Mouse (Mus musculus): ENCODE measurements at regions not wholly inside any gene's neighbourhood (a gene's known extent, or its start where the extent isn't known, plus 50 kb on each side); places are given as distances from the start of the nearest gene placed in this dataset.

DNA sequence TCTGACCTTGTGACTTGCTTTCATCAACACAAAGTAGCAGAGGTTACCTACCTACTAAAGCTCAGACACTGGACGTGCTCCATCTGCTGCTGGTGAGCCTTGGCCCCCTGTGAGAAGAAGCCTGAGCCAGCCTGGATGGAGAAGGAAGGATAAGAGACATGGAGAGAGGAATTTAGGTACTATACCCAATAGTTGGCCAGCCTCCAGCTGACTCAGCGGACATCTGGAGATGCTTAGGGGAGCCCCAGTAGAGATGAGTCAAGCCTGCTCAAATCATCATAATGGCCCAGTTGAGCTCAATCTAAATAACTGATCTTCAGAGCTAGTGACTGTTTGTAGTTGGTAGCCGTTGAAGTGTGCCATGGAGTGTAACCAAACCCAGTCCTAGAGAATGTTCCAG lies 53.7 kb upstream of the Ripply2 start:
- Histone ChIP-seq H3K4me1 (ENCODE audit: insufficient read depth) (no peaks in the 10 kb centered on the region), H3K27ac (ENCODE audit: low read depth) (no peak overlapping the region), H3K27me3 (ENCODE audit: insufficient read depth, low read length) (no peaks in the 10 kb centered on the region), H3K9me3 (ENCODE audit: low read length) (no peaks in the 10 kb centered on the region), H3K9ac (replicated peaks) (no peak overlapping the region), H3K4me3 (ENCODE audit: low read depth, low read length) (no peak overlapping the region), H3K4me2 (ENCODE audit: low read depth, low read length) (no peak overlapping the region), H3K36me3 (replicated peaks; ENCODE audit: insufficient read depth, low read length) (no peaks in the 10 kb centered on the region)
- TF ChIP-seq CTCF (IDR thresholded peaks at IDR 0.05; ENCODE audit: low read depth) (no peak), EP300 (IDR thresholded peaks at IDR 0.05; ENCODE audit: low read depth) (no peak)
- WGBS (ENCODE audit: insufficient replicate concordance) = 74% methylated on average over 3 of the region's 3 CpGs
- ATAC-seq = no peak
- no peak for DNase-seq

DNA sequence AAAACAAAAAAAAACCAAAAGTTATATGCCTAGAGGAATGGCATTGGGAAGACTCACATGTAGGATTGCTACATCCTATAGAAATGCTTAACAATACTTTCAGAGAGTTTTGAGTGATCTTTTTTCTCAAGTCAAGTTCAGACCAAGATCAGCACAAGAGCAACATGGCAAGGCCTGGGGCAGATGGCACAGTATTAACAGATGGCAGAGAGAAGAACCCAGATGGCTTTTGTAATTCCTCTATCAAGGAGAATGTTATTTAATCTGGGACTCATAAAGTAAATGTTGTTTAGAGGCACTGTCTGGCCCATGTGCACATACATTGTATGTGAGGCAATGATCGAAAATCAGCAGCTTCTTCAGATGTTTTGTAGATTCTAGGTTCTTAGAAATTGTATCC lies 58.3 kb upstream of the Ripply2 start:
- 67% methylated on average over 1 of the region's 1 CpGs for WGBS (ENCODE audit: insufficient replicate concordance)

DNA sequence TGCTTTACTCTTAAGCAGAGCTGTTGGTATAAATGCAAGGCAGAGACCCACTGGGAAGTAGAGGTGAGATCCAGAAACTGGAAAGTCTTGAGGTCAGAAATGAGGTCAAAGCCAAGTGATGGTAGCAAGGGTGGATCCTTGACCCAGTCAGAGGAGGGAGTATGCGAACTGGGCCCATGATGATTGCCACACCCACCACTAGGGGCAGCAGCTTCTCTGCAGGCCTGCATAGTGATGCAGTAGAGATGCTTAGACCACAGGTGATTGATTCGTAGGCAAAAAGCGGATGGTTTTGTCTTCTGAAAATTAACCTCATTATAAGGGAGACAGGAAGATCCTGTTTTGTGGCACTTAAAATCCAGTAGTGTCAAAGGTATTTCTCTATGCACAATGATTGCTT lies 59.6 kb upstream of the Ripply2 start:
- TF ChIP-seq EP300 (IDR thresholded peaks at IDR 0.05; ENCODE audit: low read depth) (no peak), CTCF (IDR thresholded peaks at IDR 0.05; ENCODE audit: low read depth) (peak; percentile 44)
- 77% methylated on average over 3 of the region's 3 CpGs for WGBS (ENCODE audit: insufficient replicate concordance)
- no peaks in the 10 kb centered on the region for H3K36me3 ChIP-seq (replicated peaks; ENCODE audit: insufficient read depth, low read length)
- H3K4me3 ChIP-seq (ENCODE audit: low read depth, low read length) = no peak overlapping the region
- H3K27me3 ChIP-seq (ENCODE audit: insufficient read depth, low read length) = no peaks in the 10 kb centered on the region
- no peak overlapping the region for H3K9ac ChIP-seq (replicated peaks)
- no peaks in the 10 kb centered on the region for H3K9me3 ChIP-seq (ENCODE audit: low read length)
- no peak overlapping the region for H3K4me2 ChIP-seq (ENCODE audit: low read depth, low read length)
- DNase-seq = no peak
- H3K4me1 ChIP-seq (ENCODE audit: insufficient read depth) = no peaks in the 10 kb centered on the region; the same call in 1 of the 2 replicates
- no peak for ATAC-seq
- no peak overlapping the region for H3K27ac ChIP-seq (ENCODE audit: low read depth)

More for the DNA sequence above, 58.3 kb upstream of the Ripply2 start:
- no peaks in the 10 kb centered on the region for H3K27me3 ChIP-seq (ENCODE audit: insufficient read depth, low read length)
- no peak overlapping the region for H3K27ac ChIP-seq (ENCODE audit: low read depth)
- no peaks in the 10 kb centered on the region for H3K9me3 ChIP-seq (ENCODE audit: low read length)
- no peaks in the 10 kb centered on the region for H3K36me3 ChIP-seq (replicated peaks; ENCODE audit: insufficient read depth, low read length)
- ATAC-seq (no peak), DNase-seq (no peak)
- H3K4me1 ChIP-seq (ENCODE audit: insufficient read depth) = no peaks in the 10 kb centered on the region
- no peak overlapping the region for H3K4me3 ChIP-seq (ENCODE audit: low read depth, low read length)
- no peak overlapping the region for H3K9ac ChIP-seq (replicated peaks)
- TF ChIP-seq CTCF (IDR thresholded peaks at IDR 0.05; ENCODE audit: low read depth) (no peak), EP300 (IDR thresholded peaks at IDR 0.05; ENCODE audit: low read depth) (no peak)
- no peak overlapping the region for H3K4me2 ChIP-seq (ENCODE audit: low read depth, low read length)

DNA sequence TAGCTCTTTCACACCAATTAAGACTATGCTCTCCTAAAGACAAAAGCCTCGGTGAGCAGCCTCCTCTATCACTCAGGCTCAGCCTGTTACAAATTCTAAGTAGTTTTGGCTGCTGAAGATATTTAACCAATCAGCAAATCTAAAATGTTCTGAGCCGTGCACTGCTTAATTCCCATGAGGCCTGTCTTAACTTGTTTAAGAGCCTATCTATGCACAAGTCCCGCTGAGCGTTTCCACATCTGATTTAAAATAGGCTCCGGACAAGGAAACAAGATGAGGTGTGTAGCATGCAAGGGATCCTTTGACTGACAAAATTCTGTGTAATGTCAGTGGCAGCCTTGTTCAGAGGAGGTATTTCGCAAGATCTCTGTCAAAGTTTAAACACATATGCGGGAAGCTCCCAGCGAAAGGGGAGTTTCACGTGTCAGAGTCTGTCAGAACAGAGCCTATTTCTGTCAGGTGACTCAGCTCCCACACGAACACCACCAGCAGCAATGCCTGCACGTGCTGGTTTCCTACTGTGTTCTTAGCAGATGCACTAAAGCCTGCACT lies 63.3 kb upstream of the Ripply2 start:
- DNase-seq (peak; percentile 28), ATAC-seq (peak; percentile 94)
- TF ChIP-seq EP300 (IDR thresholded peaks at IDR 0.05; ENCODE audit: low read depth) (no peak), CTCF (IDR thresholded peaks at IDR 0.05; ENCODE audit: low read depth) (no peak)
- Histone ChIP-seq H3K27me3 (ENCODE audit: insufficient read depth, low read length) (no peaks in the 10 kb centered on the region), H3K36me3 (replicated peaks; ENCODE audit: insufficient read depth, low read length) (no peaks in the 10 kb centered on the region), H3K4me3 (ENCODE audit: low read depth, low read length) (no peak overlapping the region), H3K4me2 (ENCODE audit: low read depth, low read length) (no peak overlapping the region), H3K27ac (ENCODE audit: low read depth) (no peak overlapping the region), H3K9ac (replicated peaks) (no peak overlapping the region), H3K9me3 (ENCODE audit: low read length) (no peaks in the 10 kb centered on the region), H3K4me1 (ENCODE audit: insufficient read depth) (no peaks in the 10 kb centered on the region; the same call in 1 of the 2 replicates)
- 38% methylated on average over 11 of the region's 11 CpGs for WGBS (ENCODE audit: insufficient replicate concordance)

DNA sequence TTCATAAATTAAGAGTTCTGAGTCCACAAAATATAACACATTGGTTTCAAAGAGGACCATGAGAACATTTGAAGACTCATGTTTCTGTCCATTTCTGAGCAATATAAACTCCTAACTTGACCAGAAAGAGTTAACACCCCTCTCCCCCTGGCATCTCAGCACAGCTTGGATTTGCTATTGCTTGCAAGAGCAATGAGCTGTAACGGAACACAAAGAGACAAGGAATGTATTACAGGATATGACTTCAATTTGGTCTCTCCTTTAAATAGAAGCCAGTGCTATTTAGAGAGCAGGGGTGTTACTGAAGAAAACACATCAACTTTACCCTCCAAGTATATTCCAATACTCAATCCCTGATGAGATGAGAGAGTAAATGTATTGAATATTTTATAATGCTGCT lies 65.5 kb upstream of the Ripply2 start:
- H3K4me1 ChIP-seq (ENCODE audit: insufficient read depth) = no peaks in the 10 kb centered on the region; the same call in 1 of the 2 replicates
- no peak overlapping the region for H3K27ac ChIP-seq (ENCODE audit: low read depth)
- DNase-seq (no peak), ATAC-seq (no peak)
- no peak overlapping the region for H3K9ac ChIP-seq (replicated peaks)
- TF ChIP-seq EP300 (IDR thresholded peaks at IDR 0.05; ENCODE audit: low read depth) (no peak), CTCF (IDR thresholded peaks at IDR 0.05; ENCODE audit: low read depth) (no peak)
- H3K36me3 ChIP-seq (replicated peaks; ENCODE audit: insufficient read depth, low read length) = no peaks in the 10 kb centered on the region
- 38% methylated on average over 1 of the region's 1 CpGs for WGBS (ENCODE audit: insufficient replicate concordance)
- H3K4me3 ChIP-seq (ENCODE audit: low read depth, low read length) = no peak overlapping the region
- H3K9me3 ChIP-seq (ENCODE audit: low read length) = no peaks in the 10 kb centered on the region
- no peak overlapping the region for H3K4me2 ChIP-seq (ENCODE audit: low read depth, low read length)
- H3K27me3 ChIP-seq (ENCODE audit: insufficient read depth, low read length) = no peaks in the 10 kb centered on the region

DNA sequence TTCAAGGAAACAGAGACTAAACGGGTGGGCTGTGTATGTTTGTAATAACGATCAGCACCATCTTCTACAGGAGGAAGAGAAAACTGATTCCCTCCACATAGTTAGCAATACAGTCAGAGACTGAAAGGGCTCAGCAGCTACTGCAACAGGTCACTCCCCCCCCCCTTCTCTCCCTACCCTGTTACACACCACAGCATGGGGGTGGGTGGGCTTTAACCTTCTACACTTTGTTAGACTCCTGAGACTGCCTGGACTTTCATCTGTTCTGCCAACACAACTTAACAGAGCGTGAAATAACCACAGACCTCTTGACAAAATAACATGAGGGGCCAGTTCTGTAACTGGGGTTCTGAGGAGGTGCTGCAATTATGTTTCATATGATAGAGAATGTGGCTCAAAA lies 50.7 kb upstream of the Snap91 start:
- Histone ChIP-seq H3K9ac (replicated peaks) (no peak overlapping the region), H3K36me3 (replicated peaks; ENCODE audit: insufficient read depth, low read length) (no peaks in the 10 kb centered on the region), H3K4me3 (ENCODE audit: low read depth, low read length) (no peak overlapping the region), H3K27me3 (ENCODE audit: insufficient read depth, low read length) (no peaks in the 10 kb centered on the region), H3K9me3 (ENCODE audit: low read length) (no peaks in the 10 kb centered on the region), H3K4me1 (ENCODE audit: insufficient read depth) (no peaks in the 10 kb centered on the region), H3K4me2 (ENCODE audit: low read depth, low read length) (no peak overlapping the region), H3K27ac (ENCODE audit: low read depth) (no peak overlapping the region)
- ATAC-seq (no peak), DNase-seq (no peak)
- WGBS (ENCODE audit: insufficient replicate concordance) = 73% methylated on average over 3 of the region's 3 CpGs
- TF ChIP-seq CTCF (IDR thresholded peaks at IDR 0.05; ENCODE audit: low read depth) = no peak
- TF ChIP-seq EP300 (IDR thresholded peaks at IDR 0.05; ENCODE audit: low read depth) = no peak

Data from liver, postnatal 0 days (tissue).